Mouse (Mus musculus) embryonic fibroblast, embryonic 13.5 days (primary cell): ENCODE measurements around the gene Gpx2.

Experiments
- CTCF ChIP-seq: IDR thresholded peaks from 2 replicates; pipeline ENCODE4 v1.5.1; 2011; ENCODE audit warnings: mild to moderate bottlenecking, control low read depth, low read length, moderate library complexity, borderline replicate concordance; ENCODE audit not compliant: insufficient read depth
- POLR2A ChIP-seq: IDR thresholded peaks from 2 replicates; pipeline ENCODE4 v1.6.1; 2011; ENCODE audit warnings: low read depth, mild to moderate bottlenecking, control low read depth, low read length, moderate library complexity

DNA sequence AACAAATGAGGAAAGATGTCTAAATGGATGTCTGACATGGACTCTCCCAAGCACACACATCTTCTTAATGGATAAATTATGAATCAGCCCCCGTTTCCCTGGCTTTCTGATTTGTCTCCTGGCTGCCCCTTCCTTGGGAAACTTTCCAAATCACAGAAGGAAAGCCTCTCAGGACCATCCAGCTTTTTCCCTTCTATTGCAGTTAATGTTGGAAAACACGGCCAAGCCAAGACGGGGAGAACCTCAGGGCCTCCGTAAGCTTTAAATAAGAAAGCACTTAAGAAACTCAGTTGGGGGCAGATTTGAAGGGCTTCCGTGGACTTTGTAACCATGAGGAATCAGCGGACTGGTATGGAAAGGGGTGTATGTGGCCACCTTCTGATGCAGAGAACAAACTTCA, 24.5 kb upstream of the Gpx2 start:
- no peak for TF ChIP-seq POLR2A
- TF ChIP-seq CTCF: no peak
